Mouse (Mus musculus): ENCODE data around the gene Tob2. TPM values are rescaled to one million over a fixed set of nuclear protein-coding genes. Genes with fewer than 3 reads are reported as not detected.

Gene Tob2
- polyA plus RNA-seq, 1 experiment, result 35.8 TPM

GRCm38 (mm10) chr15:81842275-81842674 lies 16.3 kb downstream of the Tob2 start:
- 82% methylated on average over 7 of the region's 7 CpGs for WGBS
- Histone ChIP-seq H3K4me3 (replicated peaks; ENCODE audit: extremely low read depth, low read depth, low read length) (no peak overlapping the region), H3K4me1 (ENCODE audit: control insufficient read depth, insufficient read depth, low read length) (peaks cover 6% of the 10 kb centered on the region)
- DNase-seq, result no peak
- TF ChIP-seq POLR2A (IDR thresholded peaks at IDR 0.05; ENCODE audit: borderline replicate concordance, extremely low read depth, low read depth, low read length), result no peak
- TF ChIP-seq CTCF (IDR thresholded peaks at IDR 0.05; ENCODE audit: insufficient read depth, low read length), result no peak

GRCm38 (mm10) chr15:81840306-81840705 lies 18.3 kb downstream of the Tob2 start:
- WGBS, result 55% methylated on average over 7 of the region's 7 CpGs
- Histone ChIP-seq H3K4me1 (ENCODE audit: control insufficient read depth, insufficient read depth, low read length) (peaks cover 8% of the 10 kb centered on the region), H3K4me3 (replicated peaks; ENCODE audit: extremely low read depth, low read depth, low read length) (no peak overlapping the region)
- TF ChIP-seq CTCF (IDR thresholded peaks at IDR 0.05; ENCODE audit: insufficient read depth, low read length) (no peak), POLR2A (IDR thresholded peaks at IDR 0.05; ENCODE audit: borderline replicate concordance, extremely low read depth, low read depth, low read length) (no peak)
- DNase-seq, result no peak

GRCm38 (mm10) chr15:81839634-81840033 lies 19.0 kb downstream of the Tob2 start:
- TF ChIP-seq POLR2A (IDR thresholded peaks at IDR 0.05; ENCODE audit: borderline replicate concordance, extremely low read depth, low read depth, low read length) (peak; percentile 56; the same call in 1 of the 2 replicates), CTCF (IDR thresholded peaks at IDR 0.05; ENCODE audit: insufficient read depth, low read length) (no peak)
- DNase-seq, result peak; percentile 82
- WGBS, result 29% methylated on average over 5 of the region's 5 CpGs
- no peak overlapping the region for H3K4me3 ChIP-seq (replicated peaks; ENCODE audit: extremely low read depth, low read depth, low read length)
- H3K4me1 ChIP-seq (ENCODE audit: control insufficient read depth, insufficient read depth, low read length), result peaks cover 8% of the 10 kb centered on the region

- no peak for TF ChIP-seq CTCF (IDR thresholded peaks at IDR 0.05; ENCODE audit: insufficient read depth, low read length)
- no peak for TF ChIP-seq POLR2A (IDR thresholded peaks at IDR 0.05; ENCODE audit: borderline replicate concordance, extremely low read depth, low read depth, low read length)
- peak; percentile 46 for DNase-seq
- WGBS, result 43% methylated on average over 14 of the region's 14 CpGs
- H3K4me3 ChIP-seq (replicated peaks; ENCODE audit: extremely low read depth, low read depth, low read length), result no peak overlapping the region
- peaks cover 8% of the 10 kb centered on the region for H3K4me1 ChIP-seq (ENCODE audit: control insufficient read depth, insufficient read depth, low read length)
These were observed 19.9 kb downstream of the Tob2 start for GRCm38 (mm10) chr15:81838554-81839235.

- TF ChIP-seq CTCF (IDR thresholded peaks at IDR 0.05; ENCODE audit: insufficient read depth, low read length), result no peak
- TF ChIP-seq POLR2A (IDR thresholded peaks at IDR 0.05; ENCODE audit: borderline replicate concordance, extremely low read depth, low read depth, low read length), result no peak
- WGBS, result 56% methylated on average over 7 of the region's 7 CpGs
- no peak overlapping the region for H3K4me3 ChIP-seq (replicated peaks; ENCODE audit: extremely low read depth, low read depth, low read length)
- peaks cover 8% of the 10 kb centered on the region for H3K4me1 ChIP-seq (ENCODE audit: control insufficient read depth, insufficient read depth, low read length)
- DNase-seq, result no peak
These were observed 21.4 kb downstream of the Tob2 start for GRCm38 (mm10) chr15:81836966-81837920.

- peak overlapping the region; percentile 29 for H3K4me3 ChIP-seq (replicated peaks; ENCODE audit: extremely low read depth, low read depth, low read length)
- 3% methylated on average over 33 of the region's 33 CpGs for WGBS
- H3K4me1 ChIP-seq (ENCODE audit: control insufficient read depth, insufficient read depth, low read length), result peaks cover 11% of the 10 kb centered on the region
- peak; percentile 75; the same call in 1 of the 2 replicates for TF ChIP-seq POLR2A (IDR thresholded peaks at IDR 0.05; ENCODE audit: borderline replicate concordance, extremely low read depth, low read depth, low read length)
- TF ChIP-seq CTCF (IDR thresholded peaks at IDR 0.05; ENCODE audit: insufficient read depth, low read length), result no peak
- DNase-seq, result peak; percentile 80
These were observed 22.3 kb downstream of the Tob2 start for GRCm38 (mm10) chr15:81836124-81836821.

- WGBS, result 76% methylated on average over 10 of the region's 10 CpGs
- H3K4me1 ChIP-seq (ENCODE audit: control insufficient read depth, insufficient read depth, low read length), result peaks cover 11% of the 10 kb centered on the region
- H3K4me3 ChIP-seq (replicated peaks; ENCODE audit: extremely low read depth, low read depth, low read length), result no peak overlapping the region
- no peak for DNase-seq
- TF ChIP-seq POLR2A (IDR thresholded peaks at IDR 0.05; ENCODE audit: borderline replicate concordance, extremely low read depth, low read depth, low read length), result no peak
- TF ChIP-seq CTCF (IDR thresholded peaks at IDR 0.05; ENCODE audit: insufficient read depth, low read length), result no peak
These were observed 23.4 kb downstream of the Tob2 start for GRCm38 (mm10) chr15:81835007-81835880.

GRCm38 (mm10) chr15:81834171-81834841 lies 24.3 kb downstream of the Tob2 start:
- WGBS, result 69% methylated on average over 3 of the region's 3 CpGs
- no peak for TF ChIP-seq CTCF (IDR thresholded peaks at IDR 0.05; ENCODE audit: insufficient read depth, low read length)
- TF ChIP-seq POLR2A (IDR thresholded peaks at IDR 0.05; ENCODE audit: borderline replicate concordance, extremely low read depth, low read depth, low read length), result no peak
- DNase-seq, result no peak
- Histone ChIP-seq H3K4me1 (ENCODE audit: control insufficient read depth, insufficient read depth, low read length) (peaks cover 5% of the 10 kb centered on the region), H3K4me3 (replicated peaks; ENCODE audit: extremely low read depth, low read depth, low read length) (no peak overlapping the region)
